Mouse (Mus musculus) ES-Bruce4 (cell line): Measurements from ENCODE around the gene Bcl7a. TPM values are rescaled to one million over a fixed set of nuclear protein-coding genes. Genes with fewer than 3 reads are reported as not detected.

Experiments used
- H3K27ac ChIP-seq: 2 replicates; pipeline ENCODE4 v1.5.1; 2012; ENCODE audit warnings: low read length, inconsistent platforms; ENCODE audit not compliant: insufficient read depth
- H3K27me3 ChIP-seq: 2 replicates; pipeline ENCODE4 v1.6.1; 2012; ENCODE audit warnings: mild to moderate bottlenecking, low read length, inconsistent platforms; ENCODE audit not compliant: control insufficient read depth, poor library complexity, insufficient read depth, severe bottlenecking
- H3K36me3 ChIP-seq: 2 replicates; pipeline ENCODE4 v1.6.1; 2012; ENCODE audit warnings: inconsistent platforms, mild to moderate bottlenecking, low read length, moderate library complexity; ENCODE audit not compliant: control insufficient read depth, poor library complexity, insufficient read depth, severe bottlenecking
- H3K4me1 ChIP-seq: one replicate; pipeline ENCODE4 v1.8.1; 2011; ENCODE audit warnings: low read length; ENCODE audit not compliant: control insufficient read depth, insufficient read depth
- H3K4me3 ChIP-seq: 2 replicates; pipeline ENCODE4 v1.5.1; 2011; ENCODE audit warnings: low read depth, mild to moderate bottlenecking, low read length
- H3K9ac ChIP-seq: 2 replicates; pipeline ENCODE4 v1.6.1; 2012; ENCODE audit warnings: low read depth, mild to moderate bottlenecking, inconsistent platforms; ENCODE audit not compliant: poor library complexity, severe bottlenecking
- H3K9me3 ChIP-seq: replicated peaks from 2 replicates; pipeline ENCODE4 v1.6.1; 2012; ENCODE audit warnings: mild to moderate bottlenecking, low read length, inconsistent platforms; ENCODE audit not compliant: control insufficient read depth, poor library complexity, insufficient read depth, severe bottlenecking
- CTCF ChIP-seq: IDR thresholded peaks from one replicate; pipeline ENCODE4 v1.8.1; 2011; ENCODE audit warnings: low read depth, low read length
- EP300 ChIP-seq: IDR thresholded peaks from 2 replicates; pipeline ENCODE4 v1.6.1; 2011; ENCODE audit warnings: low read depth, low read length; ENCODE audit not compliant: insufficient read depth
- POLR2A ChIP-seq: IDR thresholded peaks from one replicate; pipeline ENCODE4 v1.8.1; 2011; ENCODE audit warnings: low read length; ENCODE audit not compliant: insufficient read depth
- polyA plus RNA-seq: library from polyadenylated mRNA; stranded (reverse); fragments of >200 nt; gene quantifications from 2 replicates; pipeline ENCODE4 v1.2.4, GENCODE M21; 2011; ENCODE audit warnings: low read depth; ENCODE audit not compliant: missing spikeins, insufficient read depth, insufficient read length

The Bcl7a gene
- polyA plus RNA-seq, 1 experiment, result 25.4 TPM

DNA sequence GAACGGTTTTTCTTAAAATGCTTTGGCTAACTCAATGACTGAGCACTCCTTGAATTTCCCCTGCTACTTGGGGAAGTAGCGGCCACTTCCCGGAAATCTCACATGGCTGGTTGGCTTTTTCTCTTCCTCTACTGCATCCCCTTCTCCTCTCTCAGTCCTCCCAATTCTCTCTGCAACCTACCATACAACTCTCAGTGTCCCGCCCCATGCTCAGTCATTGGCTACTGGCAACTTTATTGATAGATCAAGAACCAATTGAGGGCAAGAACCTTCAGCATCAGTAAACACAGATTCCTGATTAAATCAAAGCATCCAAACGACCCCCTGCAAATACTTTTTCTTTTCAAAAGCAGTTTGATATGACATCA is 47.8 kb downstream of the Bcl7a start:
- H3K27ac ChIP-seq, result peak overlapping the region; percentile 11; the same call in 1 of the 2 replicates
- TF ChIP-seq CTCF (no peak), POLR2A (no peak), EP300 (no peak)
- no peak overlapping the region for H3K9ac ChIP-seq
- H3K4me1 ChIP-seq, result peaks cover 4% of the 10 kb centered on the region
- no peaks in the 10 kb centered on the region for H3K36me3 ChIP-seq
- H3K9me3 ChIP-seq, result no peaks in the 10 kb centered on the region
- H3K27me3 ChIP-seq, result no peaks in the 10 kb centered on the region
- peak overlapping the region; percentile 49 for H3K4me3 ChIP-seq

- Histone ChIP-seq H3K27ac (peak overlapping the region; percentile 55), H3K4me3 (peak overlapping the region; percentile 53), H3K9me3 (no peaks in the 10 kb centered on the region), H3K27me3 (no peaks in the 10 kb centered on the region), H3K36me3 (no peaks in the 10 kb centered on the region), H3K9ac (peak overlapping the region; percentile 35), H3K4me1 (peaks cover 4% of the 10 kb centered on the region)
- TF ChIP-seq POLR2A (no peak), EP300 (no peak), CTCF (no peak)
Observed at GRCm38 (mm10) chr5:123393786-123394302, 50.2 kb downstream of the Bcl7a start.

DNA sequence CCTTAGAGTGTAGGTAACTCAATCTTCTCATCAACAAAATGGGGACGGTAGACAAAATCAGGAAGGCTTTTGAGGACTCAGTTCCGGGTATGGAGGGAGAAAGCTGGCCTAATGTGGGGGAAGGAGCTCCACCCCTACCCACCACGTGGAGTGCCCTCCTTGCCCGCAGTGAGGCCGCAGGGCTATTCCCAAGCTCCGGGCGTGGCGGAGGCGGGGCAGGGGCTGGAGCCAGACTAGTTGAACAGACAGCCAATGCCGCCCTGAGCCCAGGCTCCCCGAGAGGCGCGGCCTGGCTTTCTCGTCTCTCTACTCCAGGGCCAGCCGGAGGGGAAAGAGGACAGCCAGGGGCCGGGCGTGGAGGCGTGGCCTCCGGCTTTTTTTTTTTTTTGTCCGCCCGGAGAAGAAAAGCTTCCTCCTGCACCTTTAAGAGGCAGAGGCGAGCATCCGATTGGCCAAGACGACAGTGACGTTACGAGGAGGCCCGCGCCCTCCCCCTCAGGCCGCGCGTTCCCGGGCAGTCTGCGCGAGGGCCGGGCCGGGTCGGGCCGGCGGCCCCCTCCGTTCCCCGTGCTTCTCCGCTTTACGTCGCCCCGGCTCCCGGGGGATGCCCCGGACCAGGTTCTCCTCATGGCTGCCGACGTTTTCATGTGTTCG is 50.8 kb downstream of the Bcl7a start, which contains the start of gene Mlxip:
Mlxip (plus strand) TSS at position 496 of the 654 bp plus-strand sequence.
- Histone ChIP-seq H3K9me3 (no peaks in the 10 kb centered on the region), H3K4me3 (peak within 1 kb of the TSS; percentile 92), H3K27ac (peak within 1 kb of the TSS; percentile 55), H3K27me3 (no peaks in the 10 kb centered on the region), H3K9ac (peak within 1 kb of the TSS; percentile 82), H3K4me1 (peaks cover 4% of the 10 kb centered on the region), H3K36me3 (no peaks in the 10 kb centered on the region)
- TF ChIP-seq EP300 (0 out of 2 replicates have a peak, but pooled peaks have one; percentile 48), CTCF (no peak), POLR2A (peak; percentile 32)

DNA sequence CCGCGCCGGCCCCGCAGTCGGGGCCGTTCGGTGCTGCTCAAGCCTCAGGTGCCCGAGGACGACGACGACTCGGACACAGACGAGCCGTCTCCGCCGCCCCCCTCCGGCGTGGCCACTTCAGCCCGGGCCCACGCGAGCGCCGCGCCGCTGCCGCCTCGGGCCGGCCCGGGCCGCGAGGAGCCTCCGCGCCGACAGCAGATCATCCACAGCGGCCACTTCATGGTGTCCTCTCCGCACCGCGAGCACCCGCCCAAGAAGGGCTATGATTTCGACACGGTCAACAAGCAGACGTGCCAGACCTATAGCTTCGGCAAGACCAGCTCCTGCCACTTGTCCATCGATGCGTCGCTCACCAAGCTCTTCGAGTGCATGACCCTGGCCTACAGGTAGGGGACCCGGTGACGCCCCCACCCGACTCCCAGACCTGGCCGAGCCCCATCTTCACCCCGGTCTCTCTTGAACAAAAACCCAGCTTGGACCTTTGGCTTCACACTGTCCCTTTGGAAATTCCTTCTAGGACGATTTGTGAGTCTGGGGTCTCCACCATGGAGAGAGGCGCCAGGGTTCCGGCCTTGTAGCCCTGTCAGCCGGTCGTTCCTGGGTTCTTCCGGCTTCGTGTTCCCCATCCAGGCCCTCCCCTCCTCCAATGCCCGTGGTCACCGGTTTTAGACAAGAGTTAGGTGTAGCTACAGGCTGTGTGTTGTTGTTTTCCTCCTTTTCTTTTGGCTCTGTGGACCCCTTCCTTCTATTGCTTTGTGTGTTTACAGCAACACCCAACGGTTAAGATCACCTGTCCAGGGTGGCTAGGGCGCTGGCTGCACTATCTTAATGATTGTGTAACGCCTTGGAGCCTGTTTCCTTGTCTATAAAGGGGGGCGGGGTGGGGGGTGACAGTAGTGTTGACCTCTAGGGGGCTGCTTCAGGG is 51.6 kb downstream of the Bcl7a start:
- no peaks in the 10 kb centered on the region for H3K27me3 ChIP-seq
- H3K4me1 ChIP-seq, result peaks cover 4% of the 10 kb centered on the region
- no peaks in the 10 kb centered on the region for H3K9me3 ChIP-seq
- peak overlapping the region; percentile 82 for H3K9ac ChIP-seq
- H3K36me3 ChIP-seq, result no peaks in the 10 kb centered on the region
- no peak overlapping the region for H3K27ac ChIP-seq
- TF ChIP-seq CTCF (no peak), POLR2A (no peak), EP300 (no peak)
- peak overlapping the region; percentile 92 for H3K4me3 ChIP-seq

- no peak overlapping the region for H3K27ac ChIP-seq
- no peaks in the 10 kb centered on the region for H3K27me3 ChIP-seq
- H3K4me1 ChIP-seq, result peaks cover 2% of the 10 kb centered on the region
- TF ChIP-seq POLR2A (no peak), EP300 (no peak), CTCF (no peak)
- H3K4me3 ChIP-seq, result no peak overlapping the region
- H3K9ac ChIP-seq, result no peak overlapping the region
- H3K9me3 ChIP-seq, result no peaks in the 10 kb centered on the region
- H3K36me3 ChIP-seq, result no peaks in the 10 kb centered on the region
Observed at GRCm38 (mm10) chr5:123396901-123397464, 53.3 kb downstream of the Bcl7a start.

GRCm38 (mm10) chr5:123397786-123398185 is 54.2 kb downstream of the Bcl7a start:
- Histone ChIP-seq H3K4me1 (peaks cover 2% of the 10 kb centered on the region), H3K4me3 (no peak overlapping the region), H3K27ac (no peak overlapping the region), H3K9ac (no peak overlapping the region), H3K27me3 (no peaks in the 10 kb centered on the region), H3K9me3 (no peaks in the 10 kb centered on the region), H3K36me3 (no peaks in the 10 kb centered on the region)
- no peak for TF ChIP-seq CTCF
- no peak for TF ChIP-seq POLR2A
- TF ChIP-seq EP300, result no peak
